8 mouse cellular contexts compared by ENCODE assay signal in genomic region chr9:114844017-114844662, GRCm38 (mm10). TPM values are rescaled to one million over a fixed set of nuclear protein-coding genes. Genes with fewer than 3 reads are reported as not detected.
DNase-seq lines count a peak whose midpoint lies in the region; ATAC-seq and TF ChIP-seq lines count a peak whose summit lies in the region.

Gene Cmtm8 (minus strand): TSS chr9:114844156.

- H3K27me3 ChIP-seq in hindbrain, embryonic 12.5 days: peaks cover 44% of the 10 kb centered on the region

- ATAC-seq in hindbrain, embryonic 12.5 days (ENCODE audit: low FRiP score): peak; percentile 87
- peak; percentile 88 for ATAC-seq in megakaryocyte, adult 5-6 weeks (ENCODE audit: poor library complexity, severe bottlenecking)

- TF ChIP-seq CTCF in left cerebral cortex, adult 2 months (IDR thresholded peaks at IDR 0.05): no peak

- H3K4me3 ChIP-seq in hindbrain, embryonic 12.5 days: peak within 1 kb of the TSS; percentile 61
- peak within 1 kb of the TSS; percentile 70 for H3K4me3 ChIP-seq in left cerebral cortex, adult 2 months

- peak within 1 kb of the TSS; percentile 59 for H3K9ac ChIP-seq in hindbrain, embryonic 12.5 days

- peaks cover 7% of the 10 kb centered on the region; the same call in 1 of the 2 replicates for H3K4me1 ChIP-seq in hindbrain, embryonic 12.5 days

- WGBS in hindbrain, embryonic 12.5 days: 1% methylated on average over 43 of the region's 43 CpGs

- no peaks in the 10 kb centered on the region for H3K36me3 ChIP-seq in hindbrain, embryonic 12.5 days

- peak; percentile 78 for DNase-seq in Muller cell, postnatal 12 days (ENCODE audit: inconsistent ontology term)
- peak; percentile 16 for DNase-seq in cerebellum, adult 8-10 months
- peak; percentile 10 to 11 for DNase-seq in frontal cortex, postnatal 36 days (ENCODE audit: low spot score in 2 of 2)
- DNase-seq in left cerebral cortex, adult 2 months (ENCODE audit: extremely low spot score in 1 of 2, low spot score in 2 of 2): peak; percentile 14 to 30
- DNase-seq in retina, postnatal 7 days (ENCODE audit: low read depth, low spot score): peak; percentile 35
- DNase-seq in urinary bladder, postnatal 14 days (ENCODE audit: low spot score): peak; percentile 52

- H3K27ac ChIP-seq in hindbrain, embryonic 12.5 days: no peak within 1 kb of the TSS
- H3K27ac ChIP-seq in left cerebral cortex, adult 2 months: peak within 1 kb of the TSS; percentile 65

- peak within 1 kb of the TSS; percentile 98 for H3K4me2 ChIP-seq in hindbrain, embryonic 12.5 days (replicated peaks)

- no peaks in the 10 kb centered on the region for H3K9me3 ChIP-seq in hindbrain, embryonic 12.5 days (replicated peaks)

- intact Hi-C loops in left cerebral cortex, adult 2 months (cut with DNase I): no loop called here

RNA-seq across cellular contexts. Expression of gene Cmtm8, which starts in this region (rescaled TPM):
- 24.1 and 41.5 TPM in 2 replicates for polyA plus RNA-seq in hindbrain, embryonic 12.5 days (2016; fragmentation: Nextera tagmentation; extraction: Ambion mirVana)
- 1 to 10 TPM; 1.6 to 1.8 TPM for total RNA-seq in left cerebral cortex, adult 2 months (2021)
- 1.0 and 1.5 TPM in 2 replicates for total RNA-seq in megakaryocyte, adult 5-6 weeks (2015)
- total RNA-seq in megakaryocyte, adult 5-6 weeks (2017): 0.37 and 1.1 TPM in 2 replicates

Comparison
In these comparisons a context has a peak if more than half of its experiments do, and no peak if none do; other contexts are left out.
1. DNase-seq: peak in every context shown above with its lines; median percentile 78 in Muller cell, postnatal 12 days; 52 in urinary bladder, postnatal 14 days; 35 in retina, postnatal 7 days; 22 in left cerebral cortex, adult 2 months; 16 in cerebellum, adult 8-10 months; 10 in frontal cortex, postnatal 36 days.